Mouse (Mus musculus) bone marrow macrophage, adult 2 months (primary cell): ENCODE measurements around the gene Shisa8.

ENCODE experiments used
- CTCF ChIP-seq: IDR thresholded peaks from 2 replicates; pipeline ENCODE4 v1.5.1; 2012; ENCODE audit warnings: low read depth, mild to moderate bottlenecking, low read length, moderate library complexity
- POLR2A ChIP-seq: IDR thresholded peaks from 2 replicates; pipeline ENCODE4 v1.6.1; 2012; ENCODE audit warnings: mild to moderate bottlenecking, low read depth, low read length, borderline replicate concordance

- TF ChIP-seq CTCF = no peak
- TF ChIP-seq POLR2A = no peak
Observed at GRCm38 (mm10) chr15:82251579-82251978, 39.0 kb upstream of the Shisa8 start.
